Mouse (Mus musculus) midbrain, embryonic 14.5 days (tissue): Measurements from ENCODE around the gene Iars. TPM values are rescaled to one million over a fixed set of nuclear protein-coding genes. Genes with fewer than 3 reads are reported as not detected.

Experiments
- ATAC-seq: fragments of 200-750 bp; cut with Nextera tagmentation; 2 replicates; pipeline ENCODE4 v1.8.0; 2017; ENCODE audit warnings: moderate number of reproducible peaks, moderate library complexity; ENCODE audit not compliant: low FRiP score, low TSS enrichment
- DNase-seq: peaks from one replicate; pipeline ENCODE4 v3.0.0-alpha.2; 2015
- H3K27ac ChIP-seq: fragments of 300-500 bp; sonication (generic); replicated peaks from 2 replicates; pipeline ENCODE4 v1.5.1; 2014; ENCODE audit warnings: mild to moderate bottlenecking, low read depth, low read length, moderate library complexity
- H3K27me3 ChIP-seq: fragments of 300-500 bp; sonication (generic); 2 replicates; pipeline ENCODE4 v1.6.1; 2014; ENCODE audit warnings: low read length, control low read depth, mixed read lengths; ENCODE audit not compliant: control insufficient read depth, insufficient read depth
- H3K36me3 ChIP-seq: fragments of 300-500 bp; sonication (generic); 2 replicates; pipeline ENCODE4 v1.6.1; 2014; ENCODE audit warnings: low read length, control low read depth; ENCODE audit not compliant: control insufficient read depth, insufficient read depth
- H3K4me1 ChIP-seq: fragments of 300-500 bp; sonication (generic); 2 replicates; pipeline ENCODE4 v1.6.1; 2014; ENCODE audit warnings: mild to moderate bottlenecking, antibody characterized with exemption, low read length, control low read depth; ENCODE audit not compliant: control insufficient read depth, insufficient read depth
- H3K4me2 ChIP-seq: fragments of 300-500 bp; sonication (generic); 2 replicates; pipeline ENCODE4 v1.6.1; 2014; ENCODE audit warnings: mild to moderate bottlenecking, low read length, moderate library complexity
- H3K4me3 ChIP-seq: fragments of 300-500 bp; sonication (generic); replicated peaks from 2 replicates; pipeline ENCODE4 v1.5.1; 2014; ENCODE audit warnings: low read depth, low read length
- H3K9ac ChIP-seq: fragments of 300-500 bp; sonication (generic); replicated peaks from 2 replicates; pipeline ENCODE4 v1.6.1; 2014; ENCODE audit warnings: mild to moderate bottlenecking, low read length, moderate library complexity
- H3K9me3 ChIP-seq: fragments of 300-500 bp; sonication (generic); 2 replicates; pipeline ENCODE4 v1.6.1; 2016; ENCODE audit warnings: low read length, control low read depth, mixed read lengths; ENCODE audit not compliant: control insufficient read depth
- WGBS: fragments of 180-500 bp; shearing (Covaris S2); extraction: QIAGEN DNeasy Blood & Tissue Kit; methylation state at CpG from one replicate; pipeline ENCODE4 v1.1.7; 2014; 5-methylcytosine and 5-hydroxymethylcytosine counted together
- polyA plus RNA-seq: library from polyadenylated mRNA; unstranded; fragments of >200 nt; fragmentation: Nextera tagmentation; extraction: Ambion mirVana; gene quantifications from 2 replicates; pipeline ENCODE4 v1.2.1, GENCODE M21; 2014

Iars gene
- polyA plus RNA-seq, 1 experiment from 2014 or later = 53.4 TPM

- ATAC-seq (peak; percentile 99), DNase-seq (peak; percentile 100)
- peaks cover 12% of the 10 kb centered on the region; the same call in 1 of the 2 replicates for H3K4me1 ChIP-seq
- peak within 1 kb of the TSS; percentile 47 for H3K9ac ChIP-seq
- no peaks in the 10 kb centered on the region for H3K9me3 ChIP-seq
- H3K27ac ChIP-seq = no peak within 1 kb of the TSS
- H3K36me3 ChIP-seq = peaks cover 15% of the 10 kb centered on the region
- peak within 1 kb of the TSS; percentile 77 for H3K4me2 ChIP-seq
- no peaks in the 10 kb centered on the region for H3K27me3 ChIP-seq
- peak within 1 kb of the TSS; percentile 56 for H3K4me3 ChIP-seq
- under 1% methylated on average over 68 of the region's 68 CpGs for WGBS
Observed at GRCm38 (mm10) chr13:49652481-49653179, 29.3 kb upstream of the Iars start, which contains the start of the genes Cenpp and Nol8. Gene Cenpp, minus strand, starts transcription at chr13:49652785. Gene Nol8, plus strand, starts transcription at chr13:49653078.

GRCm38 (mm10) chr13:49653180-49653541 is 28.7 kb upstream of the Iars start:
- peak; percentile 82 for ATAC-seq
- Histone ChIP-seq H3K4me1 (peaks cover 12% of the 10 kb centered on the region; the same call in 1 of the 2 replicates), H3K27ac (no peak overlapping the region), H3K36me3 (peaks cover 15% of the 10 kb centered on the region), H3K4me2 (peak overlapping the region; percentile 71), H3K9ac (peak overlapping the region; percentile 47), H3K4me3 (peak overlapping the region; percentile 56), H3K9me3 (no peaks in the 10 kb centered on the region), H3K27me3 (no peaks in the 10 kb centered on the region)
- WGBS = 0% methylated on average over 16 of the region's 16 CpGs
- DNase-seq = no peak

DNA sequence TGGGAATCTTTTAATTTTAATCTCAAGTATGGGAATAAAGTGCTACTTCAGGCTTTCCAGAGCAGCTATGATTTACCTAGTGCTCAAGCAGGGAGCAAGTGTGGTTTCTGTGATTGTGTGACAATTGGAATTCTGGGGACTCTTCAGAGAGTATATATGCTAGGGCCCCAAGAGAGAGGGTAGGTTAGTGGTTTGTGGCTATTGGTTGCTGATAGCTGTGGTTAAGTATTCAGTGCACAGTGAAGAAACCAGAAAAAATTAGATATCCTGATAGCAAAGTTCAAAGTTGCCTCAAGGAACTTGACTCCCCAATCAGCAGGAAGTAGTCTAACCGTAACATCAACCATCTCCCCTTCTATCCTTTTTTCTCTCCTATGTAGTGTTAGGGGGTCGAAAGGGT is 4.1 kb upstream of the Iars start:
- H3K4me2 ChIP-seq = no peak overlapping the region
- DNase-seq (no peak), ATAC-seq (no peak)
- no peaks in the 10 kb centered on the region for H3K9me3 ChIP-seq
- H3K27ac ChIP-seq = no peak overlapping the region
- WGBS = 85% methylated on average over 2 of the region's 2 CpGs
- H3K36me3 ChIP-seq = peaks cover 49% of the 10 kb centered on the region
- H3K27me3 ChIP-seq = no peaks in the 10 kb centered on the region
- H3K9ac ChIP-seq = no peak overlapping the region
- no peak overlapping the region for H3K4me3 ChIP-seq
- H3K4me1 ChIP-seq = peaks cover 8% of the 10 kb centered on the region

GRCm38 (mm10) chr13:49682233-49682846 is 440 bp downstream of the Iars start:
- peaks cover 14% of the 10 kb centered on the region for H3K4me1 ChIP-seq
- peak overlapping the region; percentile 94 for H3K4me2 ChIP-seq
- peak overlapping the region; percentile 89 for H3K4me3 ChIP-seq
- H3K27me3 ChIP-seq = no peaks in the 10 kb centered on the region
- H3K9ac ChIP-seq = peak overlapping the region; percentile 84
- H3K9me3 ChIP-seq = no peaks in the 10 kb centered on the region
- WGBS = under 1% methylated on average over 20 of the region's 20 CpGs
- DNase-seq (no peak), ATAC-seq (peak; percentile 72)
- peak overlapping the region; percentile 66 for H3K27ac ChIP-seq
- H3K36me3 ChIP-seq = peaks cover 18% of the 10 kb centered on the region

GRCm38 (mm10) chr13:49684266-49684665 is 2.4 kb downstream of the Iars start:
- no peaks in the 10 kb centered on the region for H3K9me3 ChIP-seq
- 56% methylated on average over 4 of the region's 4 CpGs for WGBS
- H3K4me2 ChIP-seq = no peak overlapping the region
- H3K27ac ChIP-seq = no peak overlapping the region
- ATAC-seq = no peak
- H3K27me3 ChIP-seq = no peaks in the 10 kb centered on the region
- peaks cover 14% of the 10 kb centered on the region for H3K4me1 ChIP-seq
- no peak overlapping the region for H3K9ac ChIP-seq
- no peak for DNase-seq
- H3K36me3 ChIP-seq = peaks cover 20% of the 10 kb centered on the region
- H3K4me3 ChIP-seq = no peak overlapping the region

DNA sequence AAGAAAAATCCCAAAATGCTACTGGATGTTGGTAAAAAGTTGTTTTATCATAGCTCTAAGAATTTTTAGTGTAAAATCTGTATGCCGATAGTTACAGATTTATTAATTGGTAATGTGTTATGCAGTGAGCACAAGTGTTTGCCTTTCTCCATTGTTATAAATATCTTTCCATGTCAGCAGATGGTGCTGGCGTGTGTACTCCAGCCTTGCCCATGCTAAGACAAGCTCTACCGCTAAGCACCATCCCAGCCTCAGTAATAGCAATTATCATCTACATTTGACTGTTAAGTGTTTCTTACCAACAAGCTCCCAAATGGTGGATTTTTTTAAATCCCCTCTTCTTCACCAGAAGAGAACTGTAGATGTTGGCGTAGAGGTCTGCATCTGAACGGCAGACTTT is 9.2 kb downstream of the Iars start:
- Histone ChIP-seq H3K9ac (no peak overlapping the region), H3K9me3 (no peaks in the 10 kb centered on the region), H3K4me1 (no peaks in the 10 kb centered on the region), H3K36me3 (peaks cover 63% of the 10 kb centered on the region), H3K4me3 (no peak overlapping the region), H3K27ac (no peak overlapping the region), H3K27me3 (no peaks in the 10 kb centered on the region), H3K4me2 (no peak overlapping the region)
- WGBS = 97% methylated on average over 5 of the region's 5 CpGs
- DNase-seq (no peak), ATAC-seq (no peak)

DNA sequence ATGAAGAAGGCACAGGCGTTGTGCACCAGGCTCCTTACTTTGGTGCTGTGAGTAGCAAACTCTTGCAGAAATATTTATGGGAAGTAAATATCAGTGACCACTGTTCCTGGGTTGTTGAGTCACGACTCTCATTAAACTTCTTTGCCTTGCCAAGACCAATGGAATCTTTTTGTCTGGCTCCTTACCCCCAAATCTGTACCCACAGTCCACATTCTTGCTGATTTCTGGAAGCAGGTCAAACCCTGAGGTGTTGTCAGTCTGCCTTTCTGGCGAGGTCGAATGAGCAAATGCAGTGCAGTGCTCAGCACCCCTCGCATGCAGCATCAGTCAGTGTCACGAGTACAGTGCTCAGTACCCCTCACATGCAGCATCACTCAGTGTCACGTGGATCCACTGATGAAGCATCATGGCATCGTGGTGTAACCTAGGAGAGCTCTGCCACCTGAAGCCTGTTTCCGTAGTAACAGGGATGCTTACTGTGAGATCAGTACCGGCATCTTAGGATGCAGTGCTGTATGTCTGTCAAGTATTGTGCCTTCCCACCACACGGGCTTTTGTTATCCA is 21.4 kb downstream of the Iars start:
- Histone ChIP-seq H3K9me3 (no peaks in the 10 kb centered on the region), H3K27me3 (no peaks in the 10 kb centered on the region), H3K4me2 (no peak overlapping the region), H3K36me3 (peaks cover 66% of the 10 kb centered on the region), H3K4me1 (no peaks in the 10 kb centered on the region), H3K27ac (no peak overlapping the region), H3K4me3 (no peak overlapping the region), H3K9ac (no peak overlapping the region)
- 91% methylated on average over 11 of the region's 11 CpGs for WGBS
- DNase-seq (no peak), ATAC-seq (no peak)

GRCm38 (mm10) chr13:49706032-49706690 is 24.3 kb downstream of the Iars start:
- Histone ChIP-seq H3K4me3 (no peak overlapping the region), H3K4me1 (no peaks in the 10 kb centered on the region), H3K27ac (peak overlapping the region; percentile 43; the same call in 1 of the 2 replicates), H3K36me3 (peaks cover 91% of the 10 kb centered on the region), H3K4me2 (no peak overlapping the region), H3K9me3 (no peaks in the 10 kb centered on the region), H3K27me3 (no peaks in the 10 kb centered on the region), H3K9ac (no peak overlapping the region)
- 46% methylated on average over 3 of the region's 3 CpGs for WGBS
- DNase-seq = peak; percentile 61
- ATAC-seq = peak; percentile 71
